Mouse (Mus musculus): ENCODE measurements around the gene Lrrfip1. TPM values are rescaled to one million over a fixed set of nuclear protein-coding genes. Genes with fewer than 3 reads are reported as not detected.

Lrrfip1 gene
- polyA plus RNA-seq, 1 experiment from 2014 or later = 26.5 TPM

- peaks cover 11% of the 10 kb centered on the region for H3K4me1 ChIP-seq (replicated peaks; ENCODE audit: control insufficient read depth, insufficient read depth, low read length)
- ATAC-seq (replicated peaks; ENCODE audit: low FRiP score) = no peak
These were observed 31.0 kb upstream of the Lrrfip1 start for GRCm38 (mm10) chr1:90967583-90967982.

GRCm38 (mm10) chr1:90968649-90969048 is 29.9 kb upstream of the Lrrfip1 start:
- WGBS = 73% methylated on average over 4 of the region's 4 CpGs
- Histone ChIP-seq H3K4me2 (peak overlapping the region; percentile 47), H3K4me3 (ENCODE audit: low read depth, low read length) (no peak overlapping the region), H3K36me3 (ENCODE audit: control insufficient read depth, insufficient read depth, low read length) (no peaks in the 10 kb centered on the region), H3K27me3 (replicated peaks; ENCODE audit: control insufficient read depth, insufficient read depth, low read length) (no peaks in the 10 kb centered on the region), H3K9ac (ENCODE audit: low read depth, low read length) (no peak overlapping the region), H3K9me3 (ENCODE audit: control insufficient read depth, low read length) (no peaks in the 10 kb centered on the region), H3K27ac (ENCODE audit: low read depth, low read length) (no peak overlapping the region), H3K4me1 (replicated peaks; ENCODE audit: control insufficient read depth, insufficient read depth, low read length) (peaks cover 14% of the 10 kb centered on the region)
- no peak for ATAC-seq (replicated peaks; ENCODE audit: low FRiP score)
- no peak for DNase-seq (ENCODE audit: low spot score)

More at GRCm38 (mm10) chr1:90967583-90967982, 31.0 kb upstream of the Lrrfip1 start:
- no peaks in the 10 kb centered on the region for H3K9me3 ChIP-seq (ENCODE audit: control insufficient read depth, low read length)
- no peak overlapping the region for H3K4me2 ChIP-seq
- H3K27me3 ChIP-seq (replicated peaks; ENCODE audit: control insufficient read depth, insufficient read depth, low read length) = no peaks in the 10 kb centered on the region
- H3K27ac ChIP-seq (ENCODE audit: low read depth, low read length) = no peak overlapping the region
- no peaks in the 10 kb centered on the region for H3K36me3 ChIP-seq (ENCODE audit: control insufficient read depth, insufficient read depth, low read length)
- DNase-seq (ENCODE audit: low spot score) = no peak
- H3K9ac ChIP-seq (ENCODE audit: low read depth, low read length) = no peak overlapping the region
- WGBS = 75% methylated on average over 7 of the region's 7 CpGs
- H3K4me3 ChIP-seq (ENCODE audit: low read depth, low read length) = no peak overlapping the region

- ATAC-seq (replicated peaks; ENCODE audit: low FRiP score) = 0 out of 2 replicates have a peak, but pooled peaks have one; percentile 27
- WGBS = 25% methylated on average over 9 of the region's 9 CpGs
- Histone ChIP-seq H3K27ac (ENCODE audit: low read depth, low read length) (no peak within 1 kb of the TSS), H3K9me3 (ENCODE audit: control insufficient read depth, low read length) (no peaks in the 10 kb centered on the region), H3K36me3 (ENCODE audit: control insufficient read depth, insufficient read depth, low read length) (no peaks in the 10 kb centered on the region), H3K4me1 (replicated peaks; ENCODE audit: control insufficient read depth, insufficient read depth, low read length) (peaks cover 13% of the 10 kb centered on the region), H3K4me2 (peak within 1 kb of the TSS; percentile 47), H3K27me3 (replicated peaks; ENCODE audit: control insufficient read depth, insufficient read depth, low read length) (no peaks in the 10 kb centered on the region), H3K9ac (ENCODE audit: low read depth, low read length) (no peak within 1 kb of the TSS), H3K4me3 (ENCODE audit: low read depth, low read length) (peak within 1 kb of the TSS; percentile 29)
- DNase-seq (ENCODE audit: low spot score) = no peak
These were observed 29.2 kb upstream of the Lrrfip1 start, which contains the start of gene Rab17 for GRCm38 (mm10) chr1:90969347-90969784. Gene Rab17, minus strand, starts transcription at chr1:90969661.

- H3K9ac ChIP-seq (ENCODE audit: low read depth, low read length) = no peak overlapping the region
- H3K9me3 ChIP-seq (ENCODE audit: control insufficient read depth, low read length) = no peaks in the 10 kb centered on the region
- no peak for ATAC-seq (replicated peaks; ENCODE audit: low FRiP score)
- H3K4me2 ChIP-seq = no peak overlapping the region
- H3K27ac ChIP-seq (ENCODE audit: low read depth, low read length) = no peak overlapping the region
- 67% methylated on average over 10 of the region's 10 CpGs for WGBS
- no peaks in the 10 kb centered on the region for H3K27me3 ChIP-seq (replicated peaks; ENCODE audit: control insufficient read depth, insufficient read depth, low read length)
- peaks cover 16% of the 10 kb centered on the region for H3K4me1 ChIP-seq (replicated peaks; ENCODE audit: control insufficient read depth, insufficient read depth, low read length)
- DNase-seq (ENCODE audit: low spot score) = no peak
- no peaks in the 10 kb centered on the region for H3K36me3 ChIP-seq (ENCODE audit: control insufficient read depth, insufficient read depth, low read length)
- no peak overlapping the region for H3K4me3 ChIP-seq (ENCODE audit: low read depth, low read length)
These were observed 28.6 kb upstream of the Lrrfip1 start for GRCm38 (mm10) chr1:90969881-90970390.

- no peaks in the 10 kb centered on the region for H3K27me3 ChIP-seq (replicated peaks; ENCODE audit: control insufficient read depth, insufficient read depth, low read length)
- no peak overlapping the region for H3K4me3 ChIP-seq (ENCODE audit: low read depth, low read length)
- no peak overlapping the region for H3K4me2 ChIP-seq
- peak; percentile 58 for ATAC-seq (replicated peaks; ENCODE audit: low FRiP score)
- WGBS = 25% methylated on average over 9 of the region's 9 CpGs
- H3K4me1 ChIP-seq (replicated peaks; ENCODE audit: control insufficient read depth, insufficient read depth, low read length) = peaks cover 16% of the 10 kb centered on the region
- H3K9me3 ChIP-seq (ENCODE audit: control insufficient read depth, low read length) = no peaks in the 10 kb centered on the region
- H3K27ac ChIP-seq (ENCODE audit: low read depth, low read length) = no peak overlapping the region
- DNase-seq (ENCODE audit: low spot score) = peak; percentile 88
- 0 out of 2 replicates have a peak overlapping the region, but pooled peaks have one; percentile 20 for H3K9ac ChIP-seq (ENCODE audit: low read depth, low read length)
- no peaks in the 10 kb centered on the region for H3K36me3 ChIP-seq (ENCODE audit: control insufficient read depth, insufficient read depth, low read length)
These were observed 25.5 kb upstream of the Lrrfip1 start for GRCm38 (mm10) chr1:90972911-90973573.

GRCm38 (mm10) chr1:90973574-90973911 is 25.0 kb upstream of the Lrrfip1 start:
- H3K27ac ChIP-seq (ENCODE audit: low read depth, low read length) = no peak overlapping the region
- ATAC-seq (replicated peaks; ENCODE audit: low FRiP score) (peak; percentile 37), DNase-seq (ENCODE audit: low spot score) (no peak)
- H3K27me3 ChIP-seq (replicated peaks; ENCODE audit: control insufficient read depth, insufficient read depth, low read length) = no peaks in the 10 kb centered on the region
- 0 out of 2 replicates have a peak overlapping the region, but pooled peaks have one; percentile 20 for H3K9ac ChIP-seq (ENCODE audit: low read depth, low read length)
- H3K4me2 ChIP-seq = no peak overlapping the region
- H3K9me3 ChIP-seq (ENCODE audit: control insufficient read depth, low read length) = no peaks in the 10 kb centered on the region
- no peak overlapping the region for H3K4me3 ChIP-seq (ENCODE audit: low read depth, low read length)
- WGBS = 83% methylated on average over 2 of the region's 2 CpGs
- no peaks in the 10 kb centered on the region for H3K36me3 ChIP-seq (ENCODE audit: control insufficient read depth, insufficient read depth, low read length)
- H3K4me1 ChIP-seq (replicated peaks; ENCODE audit: control insufficient read depth, insufficient read depth, low read length) = peaks cover 16% of the 10 kb centered on the region

- H3K4me2 ChIP-seq = no peak overlapping the region
- H3K27ac ChIP-seq (ENCODE audit: low read depth, low read length) = no peak overlapping the region
- H3K36me3 ChIP-seq (ENCODE audit: control insufficient read depth, insufficient read depth, low read length) = no peaks in the 10 kb centered on the region
- 28% methylated on average over 12 of the region's 12 CpGs for WGBS
- ATAC-seq (replicated peaks; ENCODE audit: low FRiP score) = peak; percentile 55
- H3K4me3 ChIP-seq (ENCODE audit: low read depth, low read length) = no peak overlapping the region
- H3K27me3 ChIP-seq (replicated peaks; ENCODE audit: control insufficient read depth, insufficient read depth, low read length) = no peaks in the 10 kb centered on the region
- H3K9me3 ChIP-seq (ENCODE audit: control insufficient read depth, low read length) = no peaks in the 10 kb centered on the region
- DNase-seq (ENCODE audit: low spot score) = no peak
- peaks cover 8% of the 10 kb centered on the region for H3K4me1 ChIP-seq (replicated peaks; ENCODE audit: control insufficient read depth, insufficient read depth, low read length)
- H3K9ac ChIP-seq (ENCODE audit: low read depth, low read length) = no peak overlapping the region
These were observed 23.5 kb upstream of the Lrrfip1 start for GRCm38 (mm10) chr1:90974906-90975649.

- 80% methylated on average over 4 of the region's 4 CpGs for WGBS
- H3K4me3 ChIP-seq (ENCODE audit: low read depth, low read length) = no peak overlapping the region
- H3K36me3 ChIP-seq (ENCODE audit: control insufficient read depth, insufficient read depth, low read length) = no peaks in the 10 kb centered on the region
- no peak overlapping the region for H3K4me2 ChIP-seq
- no peaks in the 10 kb centered on the region for H3K9me3 ChIP-seq (ENCODE audit: control insufficient read depth, low read length)
- ATAC-seq (replicated peaks; ENCODE audit: low FRiP score) = no peak
- H3K27ac ChIP-seq (ENCODE audit: low read depth, low read length) = no peak overlapping the region
- H3K4me1 ChIP-seq (replicated peaks; ENCODE audit: control insufficient read depth, insufficient read depth, low read length) = peaks cover 8% of the 10 kb centered on the region
- H3K27me3 ChIP-seq (replicated peaks; ENCODE audit: control insufficient read depth, insufficient read depth, low read length) = no peaks in the 10 kb centered on the region
- no peak overlapping the region for H3K9ac ChIP-seq (ENCODE audit: low read depth, low read length)
- no peak for DNase-seq (ENCODE audit: low spot score)
These were observed 22.6 kb upstream of the Lrrfip1 start for GRCm38 (mm10) chr1:90975960-90976359.
